Mouse (Mus musculus): ENCODE measurements around the gene Gm8677.
"Not testable (repeated sequence)": the region's sequence is repeated elsewhere in the genome, so short reads cannot be mapped to it uniquely, and the experiment has no call there.

Gm8677 gene

GRCm38 (mm10) chr7:22534787-22535186 is at the start of gene Gm8677:
Gene Gm8677 (minus strand): TSS chr7:22534887.
- not testable (repeated sequence) for DNase-seq (ENCODE audit: low read depth, low spot score)

GRCm38 (mm10) chr7:22565243-22565642 is 30.6 kb upstream of the Gm8677 start, which contains the start of gene Gm4201:
Gene Gm4201 (minus strand): TSS chr7:22565343.
- not testable (repeated sequence) for DNase-seq (ENCODE audit: low read depth, low spot score)

DNA sequence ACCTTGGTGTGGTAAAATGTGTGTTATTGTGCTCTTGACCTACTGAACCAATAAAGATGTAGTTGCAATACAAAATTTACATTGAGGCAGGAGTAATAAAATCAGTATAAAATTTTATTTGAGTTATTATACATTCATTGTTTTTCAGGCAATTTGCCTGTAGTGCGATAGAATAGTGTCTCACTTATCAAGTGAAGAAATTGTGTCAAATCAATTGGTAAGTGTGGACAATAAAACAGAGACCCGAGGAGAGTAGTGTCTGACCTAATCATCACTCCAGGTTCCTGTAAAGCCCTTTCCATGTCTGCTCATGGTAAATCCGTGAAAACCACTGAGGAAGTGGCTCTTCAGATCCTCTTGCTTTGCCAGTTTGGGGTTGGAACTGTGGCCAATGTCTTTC is 12.0 kb downstream of the Gm8677 start, which contains the start of gene Vmn1r152:
Gene Vmn1r152 (plus strand): TSS at position 301 of the 400 bp plus-strand sequence.
- DNase-seq (ENCODE audit: low read depth, low spot score): not testable (repeated sequence)

DNA sequence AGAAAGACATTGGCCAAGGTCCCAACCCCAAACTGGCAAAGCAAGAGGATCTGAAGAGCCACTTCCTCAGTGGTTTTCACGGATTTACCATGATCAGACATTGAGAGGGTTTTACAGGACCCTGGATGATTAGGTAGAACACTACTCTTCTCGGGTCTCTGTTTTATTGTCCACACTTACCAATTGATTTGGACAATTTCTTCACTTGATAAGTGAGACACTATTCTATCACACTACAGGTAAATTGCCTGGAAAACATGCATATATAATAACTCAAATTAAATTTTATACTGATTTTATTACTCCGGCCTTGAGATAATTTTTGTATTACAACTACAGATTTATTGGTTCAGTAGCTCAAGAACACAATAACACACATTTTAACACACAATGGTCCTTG is 35.1 kb downstream of the Gm8677 start, which contains the start of gene Vmn1r151:
Gene Vmn1r151 (minus strand): TSS at position 101 of the 400 bp plus-strand sequence.
- not testable (repeated sequence) for DNase-seq (ENCODE audit: low read depth, low spot score)

All from CD4-positive helper T cell, adult 2 months (primary cell).